Mouse (Mus musculus): ENCODE data around the gene Pgd.
A peak's percentile ranks its signal among the peaks of the same experiment; 100 is the strongest.
"Not testable (repeated sequence)": the region's sequence is repeated elsewhere in the genome, so short reads cannot be mapped to it uniquely, and the experiment has no call there.

The Pgd gene

DNA sequence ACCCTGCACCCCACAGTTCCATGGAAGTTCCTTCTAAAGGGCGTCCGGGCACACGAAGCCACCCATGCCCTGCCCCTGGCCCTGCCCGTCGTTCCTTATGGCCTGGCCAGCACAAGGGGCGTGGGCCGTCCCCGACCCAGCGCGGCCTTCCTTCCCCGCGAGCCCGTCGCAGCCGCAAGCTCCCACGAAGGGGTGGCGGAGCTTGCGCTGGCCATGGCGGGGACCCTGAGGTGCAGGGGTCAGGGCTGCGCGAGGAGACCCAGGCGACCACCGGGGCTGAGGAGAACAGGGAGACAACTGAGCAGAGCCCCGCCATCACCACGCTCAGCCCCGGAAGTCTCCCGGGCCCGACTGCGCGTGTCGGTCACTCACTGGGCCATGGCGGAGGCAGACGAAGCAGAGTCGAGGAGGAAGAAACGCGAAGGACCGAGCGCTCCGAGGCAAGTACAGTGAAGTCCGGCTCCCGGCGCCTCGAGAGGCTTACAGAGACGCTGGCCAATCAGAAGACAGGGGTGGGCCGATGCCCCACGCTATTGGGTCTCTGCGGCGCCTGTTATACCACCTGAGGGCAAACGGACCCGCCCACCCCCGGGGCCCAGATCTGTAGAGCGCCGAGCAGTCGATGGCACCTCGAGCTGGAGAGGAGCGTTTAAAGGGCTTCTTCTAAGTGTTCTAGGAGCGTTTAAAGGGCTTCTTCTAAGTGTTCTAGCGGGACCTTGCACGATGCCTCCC is at the start of gene Pgd:
Pgd (minus strand) TSS at position 557 of the 732 bp plus-strand sequence.
- TF ChIP-seq CTCF (conservative IDR thresholded peaks at IDR 0.05; ENCODE audit: low read length): no peak
- TF ChIP-seq POU5F1 (IDR thresholded peaks at IDR 0.05; ENCODE audit: borderline replicate concordance, low read length): no peak
- TF ChIP-seq NANOG (IDR thresholded peaks at IDR 0.05; ENCODE audit: borderline replicate concordance, low read length): no peak
- H3K4me1 ChIP-seq (replicated peaks; ENCODE audit: low read depth, low read length): peaks cover 80% of the 10 kb centered on the region
- H3K36me3 ChIP-seq (ENCODE audit: insufficient read depth, low read length): peaks cover 40% of the 10 kb centered on the region
- peak within 1 kb of the TSS; percentile 93 for H3K4me3 ChIP-seq (replicated peaks; ENCODE audit: low read length)
- H3K9me3 ChIP-seq (ENCODE audit: low read length): no peaks in the 10 kb centered on the region
- H3K27me3 ChIP-seq (ENCODE audit: insufficient read depth, low read length): no peaks in the 10 kb centered on the region

DNA sequence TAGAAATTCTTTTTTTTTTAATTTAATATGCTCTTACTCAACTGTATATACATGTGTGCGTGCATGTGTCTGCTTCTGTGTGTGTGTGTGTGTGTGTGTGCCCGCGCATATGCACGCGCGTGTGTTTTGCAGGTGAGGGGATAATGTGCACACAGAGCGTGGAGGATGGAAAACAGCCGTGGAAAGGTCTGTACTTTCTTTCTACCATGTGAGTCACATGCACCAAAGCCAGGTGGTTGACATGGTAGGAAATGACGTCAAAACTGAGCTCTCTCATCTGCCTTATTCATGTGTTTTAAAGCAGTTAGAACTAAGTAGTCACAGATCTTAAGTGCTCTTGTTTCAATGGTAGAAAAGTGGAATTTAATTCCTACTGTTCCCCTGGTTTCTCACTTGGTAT is 49.4 kb upstream of the Pgd start:
- TF ChIP-seq POU5F1 (IDR thresholded peaks at IDR 0.05; ENCODE audit: borderline replicate concordance, low read length) (no peak), CTCF (conservative IDR thresholded peaks at IDR 0.05; ENCODE audit: low read length) (no peak), NANOG (IDR thresholded peaks at IDR 0.05; ENCODE audit: borderline replicate concordance, low read length) (no peak)
- Histone ChIP-seq H3K4me1 (replicated peaks; ENCODE audit: low read depth, low read length) (peaks cover 52% of the 10 kb centered on the region), H3K4me3 (replicated peaks; ENCODE audit: low read length) (no peak overlapping the region), H3K27me3 (ENCODE audit: insufficient read depth, low read length) (no peaks in the 10 kb centered on the region), H3K9me3 (ENCODE audit: low read length) (no peaks in the 10 kb centered on the region), H3K36me3 (ENCODE audit: insufficient read depth, low read length) (peaks cover 21% of the 10 kb centered on the region)

- Histone ChIP-seq H3K4me1 (replicated peaks; ENCODE audit: low read depth, low read length) (peaks cover 46% of the 10 kb centered on the region), H3K4me3 (replicated peaks; ENCODE audit: low read length) (no peak overlapping the region), H3K9me3 (ENCODE audit: low read length) (no peaks in the 10 kb centered on the region), H3K36me3 (ENCODE audit: insufficient read depth, low read length) (peaks cover 17% of the 10 kb centered on the region), H3K27me3 (ENCODE audit: insufficient read depth, low read length) (no peaks in the 10 kb centered on the region)
- TF ChIP-seq POU5F1 (IDR thresholded peaks at IDR 0.05; ENCODE audit: borderline replicate concordance, low read length): no peak
Measured at GRCm38 (mm10) chr4:149215397-149215796, 48.8 kb upstream of the Pgd start.

DNA sequence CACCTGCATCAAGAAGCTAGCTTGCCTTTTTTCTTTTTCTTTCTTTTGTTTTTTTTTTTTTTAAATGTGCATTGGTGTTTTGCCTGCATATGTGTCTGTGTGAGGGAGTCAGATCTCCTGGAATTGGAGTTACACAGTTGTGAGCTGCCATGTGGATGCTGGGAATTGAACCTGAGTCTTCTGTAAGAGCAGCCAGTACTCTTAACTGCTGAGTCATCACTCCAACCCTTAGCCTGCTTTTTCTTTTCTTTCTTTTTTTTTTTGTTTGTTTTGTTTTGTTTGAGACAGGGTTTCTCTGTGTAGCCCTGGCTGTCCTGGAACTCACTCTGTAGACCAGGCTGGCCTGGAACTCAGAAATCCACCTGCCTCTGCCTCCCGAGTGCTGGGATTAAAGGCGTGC is 47.9 kb upstream of the Pgd start:
- not testable (repeated sequence) for H3K9me3 ChIP-seq (ENCODE audit: low read length); H3K27me3 ChIP-seq (ENCODE audit: insufficient read depth, low read length); H3K4me3 ChIP-seq (replicated peaks; ENCODE audit: low read length)
- Histone ChIP-seq H3K4me1 (replicated peaks; ENCODE audit: low read depth, low read length) (peaks cover 37% of the 10 kb centered on the region), H3K36me3 (ENCODE audit: insufficient read depth, low read length) (peaks cover 19% of the 10 kb centered on the region)

DNA sequence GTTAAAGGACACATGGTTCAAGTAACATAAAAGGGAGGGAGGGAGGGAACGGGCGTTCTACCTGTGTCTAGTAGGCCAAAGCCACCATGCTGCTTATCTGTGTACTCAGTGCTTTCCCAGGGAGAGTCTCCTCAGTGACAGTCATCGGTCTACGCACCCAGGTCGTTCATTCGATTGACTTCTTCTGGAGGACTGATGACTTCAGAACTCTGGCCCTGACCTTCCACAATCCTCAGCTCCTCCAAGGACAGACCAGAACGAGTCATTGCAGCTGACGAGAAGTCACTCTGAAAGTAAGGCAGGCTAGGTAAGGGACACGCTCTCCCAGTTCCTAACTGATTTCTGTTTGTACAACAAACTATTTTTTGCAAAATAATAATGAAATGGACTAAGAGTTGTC is 46.9 kb upstream of the Pgd start:
- Histone ChIP-seq H3K36me3 (ENCODE audit: insufficient read depth, low read length) (peaks cover 19% of the 10 kb centered on the region), H3K4me3 (replicated peaks; ENCODE audit: low read length) (no peak overlapping the region), H3K4me1 (replicated peaks; ENCODE audit: low read depth, low read length) (peaks cover 28% of the 10 kb centered on the region), H3K27me3 (ENCODE audit: insufficient read depth, low read length) (no peaks in the 10 kb centered on the region), H3K9me3 (ENCODE audit: low read length) (no peaks in the 10 kb centered on the region)
- TF ChIP-seq NANOG (IDR thresholded peaks at IDR 0.05; ENCODE audit: borderline replicate concordance, low read length): no peak
- no peak for TF ChIP-seq CTCF (conservative IDR thresholded peaks at IDR 0.05; ENCODE audit: low read length)
- TF ChIP-seq POU5F1 (IDR thresholded peaks at IDR 0.05; ENCODE audit: borderline replicate concordance, low read length): no peak

- not testable (repeated sequence) for H3K27me3 ChIP-seq (ENCODE audit: insufficient read depth, low read length); H3K4me3 ChIP-seq (replicated peaks; ENCODE audit: low read length); H3K9me3 ChIP-seq (ENCODE audit: low read length)
- peak; percentile 10; the same call in 1 of the 2 replicates for TF ChIP-seq CTCF (conservative IDR thresholded peaks at IDR 0.05; ENCODE audit: low read length)
- Histone ChIP-seq H3K36me3 (ENCODE audit: insufficient read depth, low read length) (peaks cover 31% of the 10 kb centered on the region), H3K4me1 (replicated peaks; ENCODE audit: low read depth, low read length) (peaks cover 17% of the 10 kb centered on the region)
Measured at GRCm38 (mm10) chr4:149211441-149211840, 44.9 kb upstream of the Pgd start.

DNA sequence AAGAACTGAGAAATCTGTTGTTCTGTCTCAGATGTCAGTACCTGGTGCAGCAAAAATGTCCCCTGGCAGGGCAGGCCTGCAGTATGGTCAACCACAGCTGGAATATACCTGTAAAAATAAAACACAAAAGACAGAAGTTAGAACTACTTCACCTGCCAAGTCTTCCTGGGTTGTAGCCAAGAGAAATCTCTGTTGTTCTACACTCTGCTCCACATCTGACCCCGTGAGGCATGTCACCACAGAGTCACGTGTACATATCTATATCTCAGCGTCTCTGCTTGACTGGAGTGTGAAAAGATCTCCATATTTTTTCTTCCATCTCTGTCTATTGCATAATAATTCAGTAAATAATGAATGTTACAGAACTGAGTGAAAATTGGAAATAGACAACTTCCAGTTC is 35.9 kb upstream of the Pgd start:
- Histone ChIP-seq H3K4me3 (replicated peaks; ENCODE audit: low read length) (no peak overlapping the region), H3K9me3 (ENCODE audit: low read length) (no peaks in the 10 kb centered on the region), H3K4me1 (replicated peaks; ENCODE audit: low read depth, low read length) (no peaks in the 10 kb centered on the region), H3K36me3 (ENCODE audit: insufficient read depth, low read length) (peaks cover 48% of the 10 kb centered on the region), H3K27me3 (ENCODE audit: insufficient read depth, low read length) (no peaks in the 10 kb centered on the region)
- TF ChIP-seq NANOG (IDR thresholded peaks at IDR 0.05; ENCODE audit: borderline replicate concordance, low read length): no peak
- TF ChIP-seq CTCF (conservative IDR thresholded peaks at IDR 0.05; ENCODE audit: low read length): no peak
- TF ChIP-seq POU5F1 (IDR thresholded peaks at IDR 0.05; ENCODE audit: borderline replicate concordance, low read length): no peak

DNA sequence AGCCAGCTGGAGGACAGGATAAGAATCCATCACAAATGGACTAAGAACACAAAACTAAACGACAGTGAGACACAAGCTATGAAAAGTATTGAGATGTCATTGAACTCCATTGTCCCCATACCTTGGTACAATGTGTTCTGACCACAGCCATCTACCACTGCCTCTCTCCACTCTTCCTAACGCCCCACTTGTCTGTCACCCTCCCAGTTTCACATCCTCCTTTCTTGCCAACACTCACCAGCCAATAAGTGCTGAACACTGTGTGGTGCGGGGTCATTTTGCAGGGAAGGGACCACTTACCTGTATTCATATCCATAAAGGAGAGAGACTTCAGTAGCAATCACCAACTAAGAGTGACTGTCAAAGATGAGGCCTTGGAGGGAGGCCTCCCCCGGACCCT is 34.5 kb upstream of the Pgd start:
- H3K36me3 ChIP-seq (ENCODE audit: insufficient read depth, low read length): peaks cover 44% of the 10 kb centered on the region

GRCm38 (mm10) chr4:149197180-149197579 is 30.6 kb upstream of the Pgd start:
- peaks cover 31% of the 10 kb centered on the region for H3K36me3 ChIP-seq (ENCODE audit: insufficient read depth, low read length)
- TF ChIP-seq CTCF (conservative IDR thresholded peaks at IDR 0.05; ENCODE audit: low read length): no peak

More for the DNA sequence above, 34.5 kb upstream of the Pgd start:
- no peaks in the 10 kb centered on the region for H3K27me3 ChIP-seq (ENCODE audit: insufficient read depth, low read length)
- H3K4me3 ChIP-seq (replicated peaks; ENCODE audit: low read length): no peak overlapping the region
- H3K9me3 ChIP-seq (ENCODE audit: low read length): no peaks in the 10 kb centered on the region
- no peaks in the 10 kb centered on the region for H3K4me1 ChIP-seq (replicated peaks; ENCODE audit: low read depth, low read length)
- no peak for TF ChIP-seq NANOG (IDR thresholded peaks at IDR 0.05; ENCODE audit: borderline replicate concordance, low read length)
- no peak for TF ChIP-seq POU5F1 (IDR thresholded peaks at IDR 0.05; ENCODE audit: borderline replicate concordance, low read length)
- no peak for TF ChIP-seq CTCF (conservative IDR thresholded peaks at IDR 0.05; ENCODE audit: low read length)

More at GRCm38 (mm10) chr4:149197180-149197579, 30.6 kb upstream of the Pgd start:
- H3K27me3 ChIP-seq (ENCODE audit: insufficient read depth, low read length): no peaks in the 10 kb centered on the region
- peaks cover 12% of the 10 kb centered on the region for H3K4me1 ChIP-seq (replicated peaks; ENCODE audit: low read depth, low read length)
- no peak overlapping the region for H3K4me3 ChIP-seq (replicated peaks; ENCODE audit: low read length)
- H3K9me3 ChIP-seq (ENCODE audit: low read length): no peaks in the 10 kb centered on the region
